In genomic region chr3:52663161-52663602, GRCm38 (mm10) we compare ENCODE assay signal across 9 mouse cellular contexts.
DNase-seq lines count a peak whose midpoint lies in the region; ATAC-seq and TF ChIP-seq lines count a peak whose summit lies in the region.
"Had no signal": no experiment of that assay in that cellular context is flagged by ENCODE, and none has a peak within 500 bp of the region (broad histone marks: within the 10 kb centered on the region; RNA-seq: fewer than 3 reads in every experiment).

No protein-coding gene starts in this region.

- ATAC-seq in forebrain, embryonic 16.5 days: peak; percentile 58
- ATAC-seq in limb, embryonic 14.5 days (ENCODE audit: low FRiP score, low read depth): no peak
- ATAC-seq: CD4-positive, CD25-positive, alpha-beta regulatory T cell, adult 4 months had no signal

- H3K27ac ChIP-seq in forebrain, embryonic 16.5 days (ENCODE audit: low read length): no peak overlapping the region
- H3K27ac ChIP-seq in limb, embryonic 14.5 days (replicated peaks; ENCODE audit: low read depth, low read length): no peak overlapping the region

- peak; percentile 31 to 42 for DNase-seq in frontal cortex, postnatal 10 days (ENCODE audit: low spot score in 2 of 2)
- no peak for DNase-seq in frontal cortex, postnatal 36 days (ENCODE audit: low spot score in 2 of 2)
- peak; percentile 34 for DNase-seq in ZHBTc4 (ENCODE audit: low read depth, low spot score)
- peak; percentile 69 for DNase-seq in limb, embryonic 14.5 days (ENCODE audit: low spot score)
- DNase-seq in spleen, adult 18-20 months: no peak
- no peak for DNase-seq in thymus, postnatal 4 days
- DNase-seq in heart, adult 9 months (ENCODE audit: low spot score in 2 of 2): no peak

- no peak for TF ChIP-seq POLR2A in limb, embryonic 14.5 days (IDR thresholded peaks at IDR 0.05; ENCODE audit: borderline replicate concordance, extremely low read depth, insufficient read depth, insufficient read length)

- 41% methylated on average over 5 of the region's 5 CpGs for WGBS in forebrain, embryonic 16.5 days
- 47% methylated on average over 5 of the region's 5 CpGs for WGBS in limb, embryonic 14.5 days

- no peak overlapping the region for H3K4me3 ChIP-seq in forebrain, embryonic 16.5 days (replicated peaks; ENCODE audit: low read length)
- no peak overlapping the region for H3K4me3 ChIP-seq in limb, embryonic 14.5 days (replicated peaks; ENCODE audit: low read length)

- H3K9ac ChIP-seq in forebrain, embryonic 16.5 days (replicated peaks; ENCODE audit: low read depth, low read length): no peak overlapping the region
- H3K9ac ChIP-seq in limb, embryonic 14.5 days (ENCODE audit: low read depth, low read length, severe bottlenecking): no peak overlapping the region

- no peaks in the 10 kb centered on the region for H3K36me3 ChIP-seq in forebrain, embryonic 16.5 days (ENCODE audit: control insufficient read depth, insufficient read depth)
- no peaks in the 10 kb centered on the region for H3K36me3 ChIP-seq in limb, embryonic 14.5 days (ENCODE audit: control insufficient read depth, insufficient read depth, low read length)

- peaks cover 13% of the 10 kb centered on the region for H3K4me1 ChIP-seq in forebrain, embryonic 16.5 days (replicated peaks; ENCODE audit: control insufficient read depth, insufficient read depth, low read length)
- peaks cover 3% of the 10 kb centered on the region; the same call in 1 of the 2 replicates for H3K4me1 ChIP-seq in limb, embryonic 14.5 days (ENCODE audit: control insufficient read depth, insufficient read depth, low read length)

- no peaks in the 10 kb centered on the region for H3K27me3 ChIP-seq in forebrain, embryonic 16.5 days (replicated peaks; ENCODE audit: control insufficient read depth, insufficient read depth, low read length)
- H3K27me3 ChIP-seq in limb, embryonic 14.5 days (ENCODE audit: control insufficient read depth, insufficient read depth, low read length): no peaks in the 10 kb centered on the region

- no peaks in the 10 kb centered on the region for H3K9me3 ChIP-seq in forebrain, embryonic 16.5 days (ENCODE audit: control insufficient read depth, low read length)
- H3K9me3 ChIP-seq in limb, embryonic 14.5 days (ENCODE audit: control insufficient read depth, low read length): no peaks in the 10 kb centered on the region

- no peak overlapping the region for H3K4me2 ChIP-seq in forebrain, embryonic 16.5 days (ENCODE audit: low read length)
- no peak overlapping the region for H3K4me2 ChIP-seq in limb, embryonic 14.5 days (replicated peaks; ENCODE audit: low read depth, low read length, severe bottlenecking)

Comparison
In these comparisons a context has a peak if more than half of its experiments do, and no peak if none do; other contexts are left out.
1. DNase-seq: peak in frontal cortex, postnatal 10 days (2 of 2), ZHBTc4 (single experiment) and limb, embryonic 14.5 days (single experiment); none in frontal cortex, postnatal 36 days (0 of 2), spleen, adult 18-20 months (0 of 2), thymus, postnatal 4 days (single experiment) and heart, adult 9 months (0 of 2).